9 mouse cellular contexts compared by ENCODE assay signal in the genomic region with DNA sequence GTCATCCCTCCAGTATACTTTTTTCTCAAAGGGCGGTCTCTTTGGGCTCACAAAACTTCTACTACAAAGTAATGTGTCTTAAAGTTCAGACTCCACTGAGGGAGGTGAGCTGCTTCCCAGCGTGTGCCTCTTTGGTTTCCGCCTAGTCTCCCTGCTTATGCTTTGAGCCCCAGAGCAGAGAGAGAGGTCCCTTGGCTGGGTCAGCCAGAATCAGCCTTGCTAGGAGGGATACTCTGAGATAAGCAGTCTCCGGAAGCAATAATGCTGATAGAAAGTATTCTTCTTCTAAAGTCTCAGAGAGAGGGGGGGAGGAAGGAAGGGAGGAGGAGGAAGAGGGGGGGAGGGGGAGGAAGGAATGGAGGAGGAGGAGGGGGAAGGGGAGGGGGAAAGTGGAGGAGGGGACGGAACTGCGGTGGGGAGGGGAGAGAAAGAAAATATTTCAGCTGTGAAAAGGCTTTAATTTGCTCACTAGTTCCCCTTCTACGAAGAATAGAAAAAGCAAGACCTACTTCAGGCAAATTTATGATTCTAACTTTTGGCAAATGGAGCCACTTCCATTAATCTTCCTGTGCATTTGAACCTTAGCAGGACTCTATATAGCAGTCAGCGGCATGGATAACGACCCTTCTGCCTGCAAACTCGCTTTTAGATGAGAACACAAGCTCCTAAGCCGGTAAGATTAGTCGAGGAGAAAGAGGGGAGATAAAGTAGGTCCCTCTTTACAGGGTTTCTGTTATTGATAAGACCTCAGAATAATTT.
DNase-seq lines count a peak whose midpoint lies in the region; ATAC-seq lines count a peak whose summit lies in the region.
"Had no signal": no experiment of that assay in that cellular context is flagged by ENCODE, and none has a peak within 500 bp of the region (broad histone marks: within the 10 kb centered on the region; RNA-seq: fewer than 3 reads in every experiment).

No protein-coding gene starts in this region.

- H3K4me1 ChIP-seq in lung, embryonic 16.5 days (replicated peaks; ENCODE audit: control insufficient read depth, insufficient read depth, low read length): peaks cover 3% of the 10 kb centered on the region; the same call in 1 of the 2 replicates
- no peaks in the 10 kb centered on the region for H3K4me1 ChIP-seq in hindbrain, embryonic 11.5 days (replicated peaks; ENCODE audit: control insufficient read depth, insufficient read depth, low read length)
- peaks cover 7% of the 10 kb centered on the region; the same call in 1 of the 2 replicates for H3K4me1 ChIP-seq in limb, embryonic 12.5 days (replicated peaks)
- 0 out of 2 replicates have a peak, but pooled peaks cover 9% of the 10 kb centered on the region for H3K4me1 ChIP-seq in neural tube, embryonic 13.5 days (replicated peaks)

- no peaks in the 10 kb centered on the region for H3K9me3 ChIP-seq in lung, embryonic 16.5 days (ENCODE audit: control insufficient read depth, low read length)
- H3K9me3 ChIP-seq in hindbrain, embryonic 11.5 days (ENCODE audit: control insufficient read depth, low read length): no peaks in the 10 kb centered on the region
- H3K9me3 ChIP-seq in limb, embryonic 12.5 days: no peaks in the 10 kb centered on the region
- H3K9me3 ChIP-seq in neural tube, embryonic 13.5 days: no peaks in the 10 kb centered on the region

- H3K9ac ChIP-seq in lung, embryonic 16.5 days (ENCODE audit: low read length): no peak overlapping the region
- H3K9ac ChIP-seq in hindbrain, embryonic 11.5 days (ENCODE audit: low read depth, low read length): no peak overlapping the region
- H3K9ac ChIP-seq in limb, embryonic 12.5 days (replicated peaks): no peak overlapping the region
- no peak overlapping the region for H3K9ac ChIP-seq in neural tube, embryonic 13.5 days

- peak overlapping the region; percentile 43 for H3K4me2 ChIP-seq in lung, embryonic 16.5 days (ENCODE audit: low read depth, low read length)
- no peak overlapping the region for H3K4me2 ChIP-seq in hindbrain, embryonic 11.5 days (replicated peaks; ENCODE audit: low read depth, low read length)
- peak overlapping the region; percentile 38 for H3K4me2 ChIP-seq in limb, embryonic 12.5 days
- H3K4me2 ChIP-seq in neural tube, embryonic 13.5 days: peak overlapping the region; percentile 26

- no peak for DNase-seq in lung, postnatal 10 days
- peak; percentile 2 for DNase-seq in hindbrain, embryonic 11.5 days (ENCODE audit: low spot score)
- no peak for DNase-seq in left cerebral cortex, adult 9 months (ENCODE audit: low spot score in 2 of 2)
- DNase-seq in frontal cortex, postnatal 10 days (ENCODE audit: low spot score in 2 of 2): no peak

- H3K4me3 ChIP-seq in lung, embryonic 16.5 days (ENCODE audit: low read length): peak overlapping the region; percentile 21; the same call in 1 of the 2 replicates
- no peak overlapping the region for H3K4me3 ChIP-seq in hindbrain, embryonic 11.5 days (ENCODE audit: low read depth, low read length)
- H3K4me3 ChIP-seq in limb, embryonic 12.5 days (replicated peaks): no peak overlapping the region
- H3K4me3 ChIP-seq in neural tube, embryonic 13.5 days: no peak overlapping the region
- H3K4me3 ChIP-seq: layer of hippocampus, adult 2 months had no signal

- no peak for ATAC-seq in lung, embryonic 16.5 days (ENCODE audit: low read depth)
- no peak for ATAC-seq in hindbrain, embryonic 11.5 days (ENCODE audit: low FRiP score)
- no peak for ATAC-seq in limb, embryonic 12.5 days (ENCODE audit: insufficient number of reproducible peaks, insufficient read depth, low FRiP score, low TSS enrichment, low read depth)
- no peak for ATAC-seq in neural tube, embryonic 13.5 days (ENCODE audit: low read depth)
- ATAC-seq in CD4-positive, CD25-positive, alpha-beta regulatory T cell, adult 4 months: no peak

- 9% methylated on average over 12 of the region's 12 CpGs for WGBS in lung, embryonic 16.5 days
- WGBS in hindbrain, embryonic 11.5 days: 33% methylated on average over 11 of the region's 12 CpGs
- WGBS in limb, embryonic 12.5 days: 18% methylated on average over 12 of the region's 12 CpGs
- 21% methylated on average over 12 of the region's 12 CpGs for WGBS in neural tube, embryonic 13.5 days

- H3K36me3 ChIP-seq in lung, embryonic 16.5 days (ENCODE audit: control insufficient read depth, insufficient read depth, low read length): no peaks in the 10 kb centered on the region
- no peaks in the 10 kb centered on the region for H3K36me3 ChIP-seq in hindbrain, embryonic 11.5 days (ENCODE audit: control insufficient read depth, insufficient read depth, low read length)
- no peaks in the 10 kb centered on the region for H3K36me3 ChIP-seq in limb, embryonic 12.5 days
- H3K36me3 ChIP-seq in neural tube, embryonic 13.5 days: no peaks in the 10 kb centered on the region

- H3K27me3 ChIP-seq in lung, embryonic 16.5 days (ENCODE audit: control insufficient read depth, insufficient read depth, low read depth, low read length): no peaks in the 10 kb centered on the region
- no peaks in the 10 kb centered on the region for H3K27me3 ChIP-seq in hindbrain, embryonic 11.5 days (ENCODE audit: control insufficient read depth, insufficient read depth, low read length)
- H3K27me3 ChIP-seq in limb, embryonic 12.5 days: no peaks in the 10 kb centered on the region
- no peaks in the 10 kb centered on the region for H3K27me3 ChIP-seq in neural tube, embryonic 13.5 days

- H3K27ac ChIP-seq in lung, embryonic 16.5 days (ENCODE audit: low read length): no peak overlapping the region
- H3K27ac ChIP-seq in hindbrain, embryonic 11.5 days (ENCODE audit: low read depth, low read length): no peak overlapping the region
- H3K27ac ChIP-seq in limb, embryonic 12.5 days: no peak overlapping the region
- no peak overlapping the region for H3K27ac ChIP-seq in neural tube, embryonic 13.5 days (replicated peaks)
- H3K27ac ChIP-seq: layer of hippocampus, adult 2 months had no signal
